ENCODE assay signal across 21 mouse cellular contexts in the genomic region with DNA sequence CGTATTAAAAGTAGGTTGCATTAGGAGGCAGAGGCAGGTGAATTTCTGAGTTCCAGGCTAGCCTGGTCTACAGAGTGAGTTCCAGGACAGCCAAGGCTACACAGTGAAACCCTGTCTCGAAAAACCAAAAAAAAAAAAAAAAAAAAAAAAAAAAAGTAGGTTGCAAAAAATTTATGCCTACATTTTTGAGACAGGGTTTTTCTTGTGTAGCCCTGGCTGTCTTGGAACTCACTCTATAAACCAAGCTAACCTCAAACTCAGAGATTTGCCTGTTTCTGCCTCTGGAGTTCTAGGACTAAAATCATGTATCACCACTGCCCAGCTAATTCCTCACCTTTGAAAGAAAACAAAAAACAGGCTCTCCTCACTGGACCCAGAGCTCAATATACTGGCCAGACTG. TPM values are rescaled to one million over a fixed set of nuclear protein-coding genes. Genes with fewer than 3 reads are reported as not detected.
A peak's percentile ranks its signal among the peaks of the same experiment; 100 is the strongest.
DNase-seq lines count a peak whose midpoint lies in the region; ATAC-seq and TF ChIP-seq lines count a peak whose summit lies in the region.
"Not testable (repeated sequence)": the region's sequence is repeated elsewhere in the genome, so short reads cannot be mapped to it uniquely, and the experiment has no call there.
"Had no signal": no experiment of that assay in that cellular context is flagged by ENCODE, and none has a peak within 500 bp of the region (broad histone marks: within the 10 kb centered on the region; RNA-seq: fewer than 3 reads in every experiment).

No protein-coding gene starts in this region.

- WGBS in bone marrow, adult 2 months = 77% methylated on average over 2 of the region's 2 CpGs
- 81% methylated on average over 2 of the region's 2 CpGs for WGBS in liver, postnatal 0 days (ENCODE audit: insufficient replicate concordance)
- 64% methylated on average over 2 of the region's 2 CpGs for WGBS in spleen, adult 2 months

- not testable (repeated sequence) for H3K9me3 ChIP-seq in CH12.LX (replicated peaks; ENCODE audit: low read length); ES-E14 (ENCODE audit: control insufficient read depth, insufficient read depth, low read depth, low read length); MEL (replicated peaks; ENCODE audit: insufficient read depth, low read length); liver, postnatal 0 days (ENCODE audit: low read length)

- H3K4me3 ChIP-seq in CH12.LX (replicated peaks in 1 of 3; ENCODE audit: low read depth in 2 of 3, low read length in 2 of 3, poor library complexity in 1 of 3); ES-E14 (ENCODE audit: insufficient read depth in 1 of 2, low read depth in 1 of 2, low read length in 2 of 2, poor library complexity in 1 of 2, severe bottlenecking in 1 of 2); MEL (ENCODE audit: control insufficient read depth in 1 of 2, insufficient read depth in 1 of 2, low read depth in 2 of 2, low read length in 2 of 2); bone marrow, adult 2 months (replicated peaks; ENCODE audit: control insufficient read depth, low read depth, low read length); liver, postnatal 0 days (ENCODE audit: low read depth, low read length); spleen, adult 2 months (ENCODE audit: extremely low read depth, insufficient read depth, insufficient read length): not testable (repeated sequence)

- not testable (repeated sequence) for TF ChIP-seq CTCF in CH12.LX (conservative IDR thresholded peaks at IDR 0.05 in 1 of 2, IDR thresholded peaks at IDR 0.05 in 1 of 2; ENCODE audit: low read depth in 2 of 2, low read length in 2 of 2); MEL (IDR thresholded peaks at IDR 0.05 in 2 of 3, conservative IDR thresholded peaks at IDR 0.05 in 1 of 3; ENCODE audit: control insufficient read depth in 1 of 3, insufficient read depth in 1 of 3, low read depth in 2 of 3, low read length in 3 of 3, poor library complexity in 1 of 3, severe bottlenecking in 1 of 3); bone marrow, adult 2 months (IDR thresholded peaks at IDR 0.05; ENCODE audit: control insufficient read depth, insufficient read depth, low read length); liver, postnatal 0 days (IDR thresholded peaks at IDR 0.05; ENCODE audit: low read depth); spleen, adult 2 months (IDR thresholded peaks at IDR 0.05; ENCODE audit: extremely low read depth, insufficient read depth, insufficient read length, insufficient replicate concordance)

- peak overlapping the region; percentile 82 for H3K27ac ChIP-seq in CH12.LX (ENCODE audit: insufficient read depth, low read depth)
- not testable (repeated sequence) for H3K27ac ChIP-seq in ES-E14 (ENCODE audit: insufficient read depth, low read depth, low read length, poor library complexity, severe bottlenecking); MEL (ENCODE audit: control insufficient read depth, low read depth, low read length)
- H3K27ac ChIP-seq in bone marrow, adult 2 months (ENCODE audit: control insufficient read depth, insufficient read depth, low read depth, low read length, poor library complexity) = peak overlapping the region; percentile 87
- H3K27ac ChIP-seq in liver, postnatal 0 days (ENCODE audit: low read depth) = 0 out of 2 replicates have a peak overlapping the region, but pooled peaks have one; percentile 55
- peak overlapping the region; percentile 91 for H3K27ac ChIP-seq in spleen, adult 2 months (ENCODE audit: insufficient read depth, low read length)

- not testable (repeated sequence) for H3K9ac ChIP-seq in CH12.LX (ENCODE audit: insufficient read depth, low read depth); ES-E14 (ENCODE audit: insufficient read depth, low read depth, low read length, poor library complexity, severe bottlenecking); MEL (ENCODE audit: control insufficient read depth, low read depth, low read length, poor library complexity, severe bottlenecking); liver, postnatal 0 days (replicated peaks)

- dilution Hi-C loops in CH12.LX (cut with MboI; ENCODE audit: extremely low pct_ligation_motif_present, extremely low pct_unique_long_range_greater_than_20kb, low sequenced_read_pairs) = not testable (repeated sequence)

- DNase-seq in CH12.LX (ENCODE audit: extremely low read depth); ES-E14 (ENCODE audit: low read depth, low spot score); MEL (ENCODE audit: low read depth, low spot score); liver, postnatal 0 days; spleen, adult 2 months (ENCODE audit: low read depth in 1 of 2, low spot score in 2 of 2): not testable (repeated sequence)

- peaks cover 13 to 64% of the 10 kb centered on the region in 2 experiments for H3K4me1 ChIP-seq in CH12.LX (ENCODE audit: control insufficient read depth in 1 of 2, insufficient read depth in 2 of 2)
- peaks cover 0 to 20% of the 10 kb centered on the region in 2 experiments; a peak in 2 of 4 replicates for H3K4me1 ChIP-seq in ES-E14 (ENCODE audit: control insufficient read depth in 2 of 2, insufficient read depth in 2 of 2, low read length in 2 of 2, poor library complexity in 1 of 2)
- not testable (repeated sequence) for H3K4me1 ChIP-seq in MEL (ENCODE audit: control insufficient read depth in 1 of 2, insufficient read depth in 2 of 2, low read length in 2 of 2); bone marrow, adult 2 months (ENCODE audit: control insufficient read depth, insufficient read depth, low read length); liver, postnatal 0 days (ENCODE audit: insufficient read depth); spleen, adult 2 months (ENCODE audit: control insufficient read depth, insufficient read depth, insufficient read length)

- in situ Hi-C loops in CH12.LX (cut with MboI; ENCODE audit: low pct_ligation_motif_present, low pct_unique_long_range_greater_than_20kb, low sequenced_read_pairs); ES-E14 (cut with MboI; ENCODE audit: low sequenced_read_pairs in 2 of 2, unreplicated experiment in 2 of 2): not testable (repeated sequence)

- H3K4me2 ChIP-seq in CH12.LX (ENCODE audit: insufficient read depth, low read depth, poor library complexity, severe bottlenecking); liver, postnatal 0 days (ENCODE audit: low read depth, low read length): not testable (repeated sequence)

- ATAC-seq in liver, postnatal 0 days = not testable (repeated sequence)

- TF ChIP-seq RAD21 in CH12.LX (IDR thresholded peaks at IDR 0.05; ENCODE audit: low read depth, low read length); MEL (IDR thresholded peaks at IDR 0.05; ENCODE audit: low read depth, low read length): not testable (repeated sequence)

- TF ChIP-seq POLR2A in CH12.LX (IDR thresholded peaks at IDR 0.05; ENCODE audit: low read depth, low read length); MEL (IDR thresholded peaks at IDR 0.05; ENCODE audit: control insufficient read depth in 1 of 2, insufficient read depth in 1 of 2, low read depth in 1 of 2, low read length in 2 of 2, poor library complexity in 1 of 2); bone marrow, adult 2 months (IDR thresholded peaks at IDR 0.05; ENCODE audit: borderline replicate concordance, control insufficient read depth, low read depth, low read length); spleen, adult 2 months (IDR thresholded peaks at IDR 0.05; ENCODE audit: low read depth, low read length): not testable (repeated sequence)

- not testable (repeated sequence) for TF ChIP-seq EP300 in CH12.LX (IDR thresholded peaks at IDR 0.05; ENCODE audit: low read length); MEL (IDR thresholded peaks at IDR 0.05; ENCODE audit: low read depth in 1 of 2, low read length in 2 of 2); liver, postnatal 0 days (IDR thresholded peaks at IDR 0.05; ENCODE audit: low read depth)

- H3K36me3 ChIP-seq in CH12.LX (replicated peaks in 1 of 2; ENCODE audit: control insufficient read depth in 1 of 2, insufficient read depth in 1 of 2, low read length in 1 of 2) = peaks cover 15 to 23% of the 10 kb centered on the region in 2 experiments
- H3K36me3 ChIP-seq in ES-E14 (ENCODE audit: control insufficient read depth, insufficient read depth, low read length, poor library complexity, severe bottlenecking); MEL (ENCODE audit: control insufficient read depth in 1 of 2, insufficient read depth in 2 of 2, low read length in 2 of 2); liver, postnatal 0 days (replicated peaks; ENCODE audit: insufficient read depth, low read length): not testable (repeated sequence)
- H3K36me3 ChIP-seq in spleen, adult 2 months (ENCODE audit: control insufficient read depth, insufficient read depth, low read length) = peaks cover 14% of the 10 kb centered on the region

- not testable (repeated sequence) for H3K27me3 ChIP-seq in CH12.LX (replicated peaks); MEL (ENCODE audit: control insufficient read depth in 1 of 2, insufficient read depth in 2 of 2, low read length in 2 of 2); liver, postnatal 0 days (ENCODE audit: insufficient read depth, low read length); spleen, adult 2 months (ENCODE audit: control insufficient read depth, insufficient read depth, low read length)

- peaks cover 12% of the 10 kb centered on the region for H3K79me2 ChIP-seq in CH12.LX (replicated peaks; ENCODE audit: control insufficient read depth, extremely low read depth, insufficient read depth, poor library complexity, severe bottlenecking)
- H3K79me2 ChIP-seq in MEL (ENCODE audit: control insufficient read depth, insufficient read depth, low read length, poor library complexity) = not testable (repeated sequence)

RNA-seq across cellular contexts. Expression of gene Cd79a, which starts 1.4 kb away (rescaled TPM):
- total RNA-seq in CH12.LX (2012; rRNA removed) (71.3 and 75.2 TPM in 2 replicates), CH12.LX (2014; rRNA removed) (46.6 and 51.8 TPM in 2 replicates), ES-E14 (2012; rRNA removed) (1.3 and 1.5 TPM in 2 replicates), MEL (2012; rRNA removed) (0.13 and 0.23 TPM in 2 replicates)
- polyA plus RNA-seq in CH12.LX (2012; ENCODE audit: insufficient read length, low read depth) (313 and 422 TPM in 2 replicates), MEL (2012; ENCODE audit: insufficient read depth in 1 of 2, insufficient read length in 2 of 2, low read depth in 1 of 2, low replicate concordance in 2 of 2, missing spikeins in 1 of 2) (under 1 TPM in 1 of 2 experiments, not detected in 1; 0.61 TPM)
- polyA plus RNA-seq in bone marrow, adult 2 months (2011; ENCODE audit: insufficient read depth, insufficient read length, low replicate concordance, missing spikeins) = 82.1 and 126 TPM in 2 replicates
- 32.0 and 34.0 TPM in 2 replicates for polyA plus RNA-seq in liver, postnatal 0 days (2015; fragmentation: Nextera tagmentation; extraction: Ambion mirVana)
- polyA plus RNA-seq in spleen, adult 2 months (2012; rRNA removed) = 959 and 1,255 TPM in 2 replicates
- polyA plus RNA-seq: Patski had no signal

RNA-seq across cellular contexts. Expression of gene Arhgef1, which starts 7.0 kb away (rescaled TPM):
- total RNA-seq in CH12.LX (2012; rRNA removed) = 37.8 and 40.2 TPM in 2 replicates
- 14.6 and 17.8 TPM in 2 replicates for total RNA-seq in CH12.LX (2014; rRNA removed)
- polyA plus RNA-seq in CH12.LX (2012; ENCODE audit: insufficient read length, low read depth) = 128 and 134 TPM in 2 replicates
- 32.1 and 40.0 TPM in 2 replicates for total RNA-seq in ES-E14 (2012; rRNA removed)
- 43.7 and 53.3 TPM in 2 replicates for total RNA-seq in MEL (2012; rRNA removed)
- 100 to 1,000 TPM in 1 of 2 experiments, not detected in 1; 163 TPM for polyA plus RNA-seq in MEL (2012; ENCODE audit: insufficient read depth in 1 of 2, insufficient read length in 2 of 2, low read depth in 1 of 2, low replicate concordance in 2 of 2, missing spikeins in 1 of 2)
- 178 and 354 TPM in 2 replicates for polyA plus RNA-seq in bone marrow, adult 2 months (2011; ENCODE audit: insufficient read depth, insufficient read length, low replicate concordance, missing spikeins)
- 30.2 and 30.4 TPM in 2 replicates for polyA plus RNA-seq in liver, postnatal 0 days (2015; fragmentation: Nextera tagmentation; extraction: Ambion mirVana)
- 915 and 1,063 TPM in 2 replicates for polyA plus RNA-seq in spleen, adult 2 months (2012; rRNA removed)

RNA-seq across cellular contexts. Expression of gene Rps19, which starts 11.6 kb away (rescaled TPM):
- total RNA-seq in CH12.LX (2012; rRNA removed) (4,140 and 4,169 TPM in 2 replicates), CH12.LX (2014; rRNA removed) (2,094 and 2,149 TPM in 2 replicates), ES-E14 (2012; rRNA removed) (2,686 and 2,786 TPM in 2 replicates), MEL (2012; rRNA removed) (3,168 and 3,580 TPM in 2 replicates)
- polyA plus RNA-seq in CH12.LX (2012; ENCODE audit: insufficient read length, low read depth) (1,720 and 1,739 TPM in 2 replicates), MEL (2012; ENCODE audit: insufficient read depth in 1 of 2, insufficient read length in 2 of 2, low read depth in 1 of 2, low replicate concordance in 2 of 2, missing spikeins in 1 of 2) (1,000 to 10,000 TPM in 1 of 2 experiments, not detected in 1; 2,454 TPM)
- 866 and 1,228 TPM in 2 replicates for polyA plus RNA-seq in bone marrow, adult 2 months (2011; ENCODE audit: insufficient read depth, insufficient read length, low replicate concordance, missing spikeins)
- 1,140 and 1,164 TPM in 2 replicates for polyA plus RNA-seq in liver, postnatal 0 days (2015; fragmentation: Nextera tagmentation; extraction: Ambion mirVana)
- 627 and 638 TPM in 2 replicates for polyA plus RNA-seq in spleen, adult 2 months (2012; rRNA removed)

RNA-seq across cellular contexts. Expression of gene Dmrtc2, which starts 25.9 kb away (rescaled TPM):
- not detected in 2 replicates for total RNA-seq in CH12.LX (2012; rRNA removed)
- not detected in 2 replicates for total RNA-seq in CH12.LX (2014; rRNA removed)
- polyA plus RNA-seq in CH12.LX (2012; ENCODE audit: insufficient read length, low read depth) = not detected in 2 replicates
- 0.53 and 0.54 TPM in 2 replicates for total RNA-seq in ES-E14 (2012; rRNA removed)
- not detected in 2 replicates for total RNA-seq in MEL (2012; rRNA removed)
- not detected for polyA plus RNA-seq in MEL (2012; ENCODE audit: insufficient read depth in 1 of 2, insufficient read length in 2 of 2, low read depth in 1 of 2, low replicate concordance in 2 of 2, missing spikeins in 1 of 2)
- polyA plus RNA-seq in bone marrow, adult 2 months (2011; ENCODE audit: insufficient read depth, insufficient read length, low replicate concordance, missing spikeins) = not detected in 2 replicates
- polyA plus RNA-seq in liver, postnatal 0 days (2015; fragmentation: Nextera tagmentation; extraction: Ambion mirVana) = not detected in 2 replicates
- polyA plus RNA-seq in spleen, adult 2 months (2012; rRNA removed) = not detected in 2 replicates
- total RNA-seq: adrenal gland, adult 18-20 months; adrenal gland, adult 2 months; adrenal gland, adult 8-10 months; adrenal gland, postnatal 10 days; adrenal gland, postnatal 14 days; adrenal gland, postnatal 25 days; adrenal gland, postnatal 36 days; G1E had no signal
- polyA plus RNA-seq: activated CD4-positive, CD25-positive, alpha-beta regulatory T cell, adult 4 months; adrenal gland, adult 2 months; C2C12; CD4-positive, CD25-positive, alpha-beta regulatory T cell, adult 4 months; cerebellum, adult 2 months; G1E; Patski had no signal

RNA-seq across cellular contexts. Expression of gene Lypd4, which starts 26.0 kb away (rescaled TPM):
- total RNA-seq in CH12.LX (2012; rRNA removed) (not detected in 2 replicates), CH12.LX (2014; rRNA removed) (not detected in 2 replicates), ES-E14 (2012; rRNA removed) (0.18 TPM in 1 of 2 replicates, not detected in the other), MEL (2012; rRNA removed) (not detected in 2 replicates)
- polyA plus RNA-seq in CH12.LX (2012; ENCODE audit: insufficient read length, low read depth) (not detected in 2 replicates), MEL (2012; ENCODE audit: insufficient read depth in 1 of 2, insufficient read length in 2 of 2, low read depth in 1 of 2, low replicate concordance in 2 of 2, missing spikeins in 1 of 2) (not detected)
- polyA plus RNA-seq in bone marrow, adult 2 months (2011; ENCODE audit: insufficient read depth, insufficient read length, low replicate concordance, missing spikeins) = not detected in 2 replicates
- polyA plus RNA-seq in liver, postnatal 0 days (2015; fragmentation: Nextera tagmentation; extraction: Ambion mirVana) = not detected in 2 replicates
- not detected in 2 replicates for polyA plus RNA-seq in spleen, adult 2 months (2012; rRNA removed)
- total RNA-seq: adrenal gland, adult 18-20 months; adrenal gland, adult 2 months; adrenal gland, adult 8-10 months; adrenal gland, postnatal 10 days; adrenal gland, postnatal 14 days; adrenal gland, postnatal 25 days; adrenal gland, postnatal 36 days; adrenal gland, postnatal 4 days had no signal
- polyA plus RNA-seq: activated CD4-positive, CD25-positive, alpha-beta regulatory T cell, adult 4 months; adrenal gland, adult 2 months; brain, embryonic 14.5 days; C2C12; CD4-positive, CD25-positive, alpha-beta regulatory T cell, adult 4 months; cerebellum, adult 2 months; G1E had no signal

Comparison
In these comparisons a context has a peak if more than half of its experiments do, and no peak if none do; other contexts are left out.
1. RNA of gene Cd79a, which starts 1.4 kb away (polyA plus RNA-seq): 959 to 1,255 TPM in spleen, adult 2 months, 313 to 422 TPM in CH12.LX, 82.1 to 126 TPM in bone marrow, adult 2 months and 32.0 to 34.0 TPM in liver, postnatal 0 days; 0.61 TPM in MEL; every median in the first group is over 10 times any median in the second.